Mouse (Mus musculus) hindbrain, embryonic 12.5 days (tissue): ENCODE results near the gene Naa15. TPM values are rescaled to one million over a fixed set of nuclear protein-coding genes. Genes with fewer than 3 reads are reported as not detected.

ENCODE experiments used
- ATAC-seq: fragments of 200-750 bp; cut with Nextera tagmentation; 2 replicates; pipeline ENCODE4 v1.8.0; 2017; ENCODE audit warnings: moderate TSS enrichment; ENCODE audit not compliant: low FRiP score
- H3K27ac ChIP-seq: fragments of 300-500 bp; sonication (generic); 2 replicates; pipeline ENCODE4 v1.5.1; 2016; ENCODE audit warnings: mild to moderate bottlenecking
- H3K27me3 ChIP-seq: fragments of 300-500 bp; sonication (generic); 2 replicates; pipeline ENCODE4 v1.6.1; 2016; ENCODE audit warnings: mild to moderate bottlenecking
- H3K36me3 ChIP-seq: fragments of 300-500 bp; sonication (generic); 2 replicates; pipeline ENCODE4 v1.6.1; 2016; ENCODE audit warnings: mild to moderate bottlenecking
- H3K4me1 ChIP-seq: fragments of 300-500 bp; sonication (generic); 2 replicates; pipeline ENCODE4 v1.6.1; 2016
- H3K4me2 ChIP-seq: fragments of 300-500 bp; sonication (generic); replicated peaks from 2 replicates; pipeline ENCODE4 v1.6.1; 2016; ENCODE audit warnings: mild to moderate bottlenecking
- H3K4me3 ChIP-seq: fragments of 300-500 bp; sonication (generic); 2 replicates; pipeline ENCODE4 v1.5.1; 2016; ENCODE audit warnings: mild to moderate bottlenecking
- H3K9ac ChIP-seq: fragments of 300-500 bp; sonication (generic); 2 replicates; pipeline ENCODE4 v1.6.1; 2016; ENCODE audit warnings: mild to moderate bottlenecking, moderate library complexity
- H3K9me3 ChIP-seq: fragments of 300-500 bp; sonication (generic); replicated peaks from 2 replicates; pipeline ENCODE4 v1.6.1; 2016; ENCODE audit warnings: mild to moderate bottlenecking
- WGBS: fragments of 180-500 bp; shearing (Covaris S2); methylation state at CpG from one replicate; pipeline ENCODE4 v1.1.7; 2016; 5-methylcytosine and 5-hydroxymethylcytosine counted together
- polyA plus RNA-seq: library from polyadenylated mRNA; unstranded; fragments of >200 nt; fragmentation: Nextera tagmentation; extraction: Ambion mirVana; gene quantifications from 2 replicates; pipeline ENCODE4 v1.2.1, GENCODE M21; 2016

Gene Naa15
- polyA plus RNA-seq, 1 experiment from 2014 or later = 68.1 TPM

DNA sequence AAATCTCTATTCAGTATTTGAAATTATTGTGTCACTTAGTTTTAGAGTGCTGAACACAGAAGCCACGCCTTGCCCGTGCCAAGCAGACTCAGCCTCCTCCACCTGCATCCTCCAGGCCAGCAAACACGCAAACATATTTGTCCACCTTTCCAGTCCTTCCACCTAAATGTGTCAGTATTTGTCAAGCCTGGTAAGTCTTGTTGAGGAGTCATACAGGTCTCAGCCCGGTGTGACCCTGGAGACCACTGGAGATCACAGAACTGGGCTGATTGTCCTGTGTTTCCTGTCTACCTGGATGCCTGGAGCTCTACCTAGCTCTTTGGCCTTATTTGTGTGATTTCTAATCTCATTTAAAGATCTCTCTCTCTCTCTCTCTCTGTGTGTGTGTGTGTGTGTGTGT, 84.9 kb downstream of the Naa15 start:
- no peak overlapping the region for H3K4me2 ChIP-seq
- no peak overlapping the region for H3K27ac ChIP-seq
- no peak overlapping the region for H3K9ac ChIP-seq
- no peak for ATAC-seq
- 93% methylated on average over 4 of the region's 4 CpGs for WGBS
- H3K9me3 ChIP-seq = no peaks in the 10 kb centered on the region
- no peak overlapping the region for H3K4me3 ChIP-seq
- H3K36me3 ChIP-seq = 0 out of 2 replicates have a peak, but pooled peaks cover 3% of the 10 kb centered on the region
- no peaks in the 10 kb centered on the region for H3K4me1 ChIP-seq
- no peaks in the 10 kb centered on the region for H3K27me3 ChIP-seq

DNA sequence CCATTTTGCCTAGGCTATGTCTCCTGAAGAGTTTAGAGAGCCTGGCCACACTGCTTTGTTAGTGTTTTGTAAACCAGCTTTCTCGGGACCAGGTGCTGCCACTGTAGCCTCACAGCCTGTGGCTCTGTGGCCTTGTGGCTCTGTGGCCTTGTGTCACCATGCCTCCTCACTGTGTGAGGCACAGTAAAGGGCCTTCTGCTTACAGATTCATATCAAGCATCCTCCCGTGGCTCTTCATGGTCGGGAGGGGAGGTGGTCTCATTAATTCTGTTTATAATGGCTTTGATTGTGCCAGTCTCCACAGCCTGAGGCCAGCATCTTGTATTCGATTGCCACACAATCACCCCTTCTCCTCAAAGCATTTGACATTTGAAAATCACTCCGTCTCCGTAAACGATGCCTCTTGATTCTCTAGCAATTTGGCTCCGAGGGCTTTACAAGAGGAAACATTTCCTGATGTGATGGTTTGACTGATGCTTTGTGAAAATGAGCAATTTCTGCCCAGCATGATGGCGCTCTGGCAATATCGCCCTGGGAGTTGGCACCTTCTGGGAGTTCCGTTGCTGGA, 89.5 kb downstream of the Naa15 start:
- peak overlapping the region; percentile 72; the same call in 1 of the 2 replicates for H3K27ac ChIP-seq
- no peak overlapping the region for H3K9ac ChIP-seq
- H3K4me3 ChIP-seq = no peak overlapping the region
- no peaks in the 10 kb centered on the region for H3K36me3 ChIP-seq
- no peaks in the 10 kb centered on the region for H3K9me3 ChIP-seq
- peaks cover 4% of the 10 kb centered on the region; the same call in 1 of the 2 replicates for H3K4me1 ChIP-seq
- no peaks in the 10 kb centered on the region for H3K27me3 ChIP-seq
- WGBS = 54% methylated on average over 11 of the region's 11 CpGs
- no peak overlapping the region for H3K4me2 ChIP-seq
- peak; percentile 54; the same call in 1 of the 2 replicates for ATAC-seq

DNA sequence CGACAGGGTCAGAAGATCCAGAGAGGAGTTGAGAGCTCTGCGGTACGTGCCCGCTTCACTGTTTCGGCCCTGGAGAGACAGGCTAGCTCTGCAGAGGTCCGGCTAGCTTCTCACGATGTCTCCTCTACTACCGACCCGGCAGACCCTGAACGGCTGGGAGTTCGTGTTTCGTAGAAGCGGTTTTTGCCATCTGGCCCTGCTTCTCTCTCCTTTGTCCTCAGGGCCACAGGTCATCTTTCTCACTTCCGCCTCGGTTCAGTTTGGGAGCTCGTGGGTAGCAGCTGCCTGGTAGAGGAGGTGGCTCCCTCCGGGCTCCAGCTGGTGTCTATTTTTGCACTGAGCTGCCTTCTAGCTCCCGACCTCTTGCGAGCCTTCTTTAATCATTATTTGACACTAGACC, 90.5 kb downstream of the Naa15 start:
- WGBS = 43% methylated on average over 19 of the region's 19 CpGs
- no peaks in the 10 kb centered on the region for H3K9me3 ChIP-seq
- ATAC-seq = no peak
- no peak overlapping the region for H3K4me2 ChIP-seq
- peak overlapping the region; percentile 72 for H3K27ac ChIP-seq
- no peak overlapping the region for H3K4me3 ChIP-seq
- no peaks in the 10 kb centered on the region for H3K27me3 ChIP-seq
- H3K4me1 ChIP-seq = peaks cover 4% of the 10 kb centered on the region; the same call in 1 of the 2 replicates
- no peak overlapping the region for H3K9ac ChIP-seq
- H3K36me3 ChIP-seq = no peaks in the 10 kb centered on the region

DNA sequence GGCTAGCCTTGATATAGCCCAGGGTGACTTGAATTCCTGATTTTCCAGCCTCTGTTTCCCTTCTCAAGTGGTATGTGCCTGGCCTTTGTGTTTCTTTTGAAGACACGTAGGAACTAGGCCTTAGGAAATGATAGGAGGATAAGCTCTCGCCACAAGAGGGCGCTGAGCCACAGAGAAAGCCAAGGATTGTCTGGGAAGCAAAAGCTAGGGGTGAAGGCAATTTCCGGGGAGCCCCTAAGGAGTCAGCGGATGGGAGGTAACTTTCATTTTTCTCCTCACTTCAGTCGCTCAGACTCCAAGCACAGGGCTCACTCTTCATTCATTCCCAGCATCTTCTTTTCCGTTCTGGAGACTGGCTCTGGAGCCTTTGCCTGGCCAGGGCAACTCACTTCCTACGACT, 96.0 kb downstream of the Naa15 start:
- ATAC-seq = no peak
- H3K4me3 ChIP-seq = no peak overlapping the region
- H3K27ac ChIP-seq = no peak overlapping the region
- WGBS = 32% methylated on average over 8 of the region's 8 CpGs
- H3K9me3 ChIP-seq = no peaks in the 10 kb centered on the region
- no peak overlapping the region for H3K4me2 ChIP-seq
- H3K9ac ChIP-seq = no peak overlapping the region
- H3K4me1 ChIP-seq = no peaks in the 10 kb centered on the region
- no peaks in the 10 kb centered on the region for H3K36me3 ChIP-seq
- H3K27me3 ChIP-seq = no peaks in the 10 kb centered on the region

DNA sequence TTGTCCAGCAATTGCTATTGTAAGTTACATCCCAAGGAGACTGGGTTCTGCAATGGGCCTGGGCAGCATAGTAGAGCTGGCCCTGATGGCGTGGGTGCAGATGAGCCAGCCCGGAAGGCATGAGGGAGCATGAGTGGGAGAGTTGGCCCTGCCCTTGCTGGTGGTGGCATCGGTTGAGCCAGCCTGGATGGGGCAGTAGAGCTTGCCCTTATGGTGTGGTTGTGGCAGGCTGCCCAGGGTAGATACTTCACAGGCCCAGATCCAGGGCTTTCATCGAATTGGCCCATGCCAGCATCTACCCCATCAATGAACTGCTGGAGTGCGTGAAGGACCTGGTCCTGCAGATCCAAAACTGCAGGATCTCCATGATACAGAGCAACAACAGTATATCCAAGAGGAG, 97.0 kb downstream of the Naa15 start:
- Histone ChIP-seq H3K9ac (no peak overlapping the region), H3K27me3 (no peaks in the 10 kb centered on the region), H3K27ac (no peak overlapping the region), H3K9me3 (no peaks in the 10 kb centered on the region), H3K4me2 (no peak overlapping the region), H3K4me3 (no peak overlapping the region), H3K36me3 (no peaks in the 10 kb centered on the region), H3K4me1 (no peaks in the 10 kb centered on the region)
- ATAC-seq = no peak
- WGBS = 96% methylated on average over 5 of the region's 5 CpGs

DNA sequence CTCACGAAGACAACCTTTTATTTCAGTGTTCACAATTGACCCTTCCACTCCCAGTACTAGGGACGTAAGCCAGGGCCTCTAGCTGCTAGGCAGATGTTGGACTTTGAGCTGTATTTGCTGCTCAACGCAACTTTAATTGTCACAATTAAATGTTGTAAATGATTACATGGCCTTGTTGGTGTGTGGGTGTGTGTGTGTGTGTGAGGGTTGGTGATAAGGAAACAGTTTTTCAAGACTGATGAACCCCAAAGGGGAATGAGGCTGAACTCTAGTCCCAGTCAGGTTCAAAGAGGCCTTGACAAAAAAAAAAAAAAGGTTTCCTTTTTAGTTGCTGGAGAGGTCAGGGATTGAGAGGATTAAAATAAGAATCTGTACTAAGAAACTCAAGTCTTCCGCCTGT, 102.5 kb downstream of the Naa15 start:
- 88% methylated on average over 4 of the region's 4 CpGs for WGBS
- H3K27me3 ChIP-seq = no peaks in the 10 kb centered on the region
- H3K36me3 ChIP-seq = peaks cover 32% of the 10 kb centered on the region
- H3K27ac ChIP-seq = no peak overlapping the region
- no peak overlapping the region for H3K4me3 ChIP-seq
- H3K4me2 ChIP-seq = no peak overlapping the region
- H3K4me1 ChIP-seq = no peaks in the 10 kb centered on the region
- H3K9ac ChIP-seq = no peak overlapping the region
- H3K9me3 ChIP-seq = no peaks in the 10 kb centered on the region
- no peak for ATAC-seq

DNA sequence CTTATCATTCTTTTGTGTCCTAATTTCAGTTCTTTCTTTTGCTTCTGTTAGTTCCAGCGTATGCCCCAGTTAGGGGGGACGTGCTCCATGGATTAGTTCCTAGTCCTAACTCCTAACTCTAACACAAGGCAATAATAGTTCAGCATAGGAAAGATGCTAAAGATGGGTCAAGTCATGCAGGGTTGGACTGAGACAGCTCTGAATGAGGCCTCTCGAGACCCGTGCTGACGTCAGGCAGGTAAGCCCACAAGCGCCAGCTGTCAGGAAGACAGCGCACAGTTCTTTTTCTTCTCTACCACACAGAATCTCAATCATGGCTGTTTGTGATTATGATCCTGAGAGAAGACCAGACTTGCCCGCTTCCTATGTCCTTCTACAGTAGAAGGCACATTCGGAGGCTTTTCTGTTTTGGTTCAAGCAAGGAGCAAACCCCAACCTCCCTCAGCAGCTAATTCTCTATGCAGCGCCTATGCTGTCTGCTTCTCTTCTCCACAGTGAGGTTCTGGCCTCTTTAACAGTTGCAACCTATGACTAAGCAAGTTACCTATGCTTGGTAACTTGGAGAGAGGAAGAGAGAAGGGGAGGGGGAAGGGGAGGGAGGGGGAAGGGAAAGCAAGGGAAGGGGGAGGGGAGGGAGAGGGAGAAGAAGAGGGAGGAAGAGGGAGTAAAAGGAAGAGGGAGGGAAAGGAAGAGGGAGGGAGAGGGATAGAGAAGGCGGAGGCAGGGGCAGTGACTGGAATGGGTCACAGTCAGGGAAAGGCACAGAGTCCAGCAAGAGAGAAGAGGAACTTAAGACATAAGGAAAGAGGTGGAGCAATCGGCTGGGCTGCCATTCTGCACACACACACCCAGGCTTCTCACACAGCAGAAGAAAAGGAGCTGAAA, 103.2 kb downstream of the Naa15 start:
- Histone ChIP-seq H3K9ac (no peak overlapping the region), H3K27me3 (no peaks in the 10 kb centered on the region), H3K4me1 (no peaks in the 10 kb centered on the region), H3K27ac (no peak overlapping the region), H3K4me3 (no peak overlapping the region), H3K4me2 (no peak overlapping the region), H3K36me3 (peaks cover 39% of the 10 kb centered on the region), H3K9me3 (no peaks in the 10 kb centered on the region)
- ATAC-seq = no peak
- WGBS = 80% methylated on average over 12 of the region's 12 CpGs

DNA sequence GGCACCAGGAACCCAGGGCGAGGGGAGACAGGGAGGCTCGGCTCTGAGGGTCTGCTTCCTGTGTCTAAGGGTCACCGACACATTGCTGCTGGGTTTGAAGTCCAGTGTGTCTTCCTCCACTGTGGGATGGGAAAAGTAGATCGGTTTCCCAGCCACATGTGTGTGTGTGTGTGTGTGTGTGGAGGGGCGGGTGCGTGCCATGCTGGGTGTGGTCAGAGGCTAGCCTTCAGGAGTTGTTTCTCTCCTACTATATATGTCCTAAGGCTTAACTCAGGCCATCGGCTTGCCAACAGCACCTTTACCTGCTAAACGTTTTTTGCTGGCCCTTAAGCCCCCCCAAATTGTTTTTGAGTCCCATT, 103.8 kb downstream of the Naa15 start:
- Histone ChIP-seq H3K4me2 (no peak overlapping the region), H3K9me3 (no peaks in the 10 kb centered on the region), H3K9ac (no peak overlapping the region), H3K27ac (no peak overlapping the region), H3K4me1 (no peaks in the 10 kb centered on the region), H3K27me3 (no peaks in the 10 kb centered on the region), H3K36me3 (peaks cover 45% of the 10 kb centered on the region), H3K4me3 (no peak overlapping the region)
- 67% methylated on average over 8 of the region's 8 CpGs for WGBS
- no peak for ATAC-seq

DNA sequence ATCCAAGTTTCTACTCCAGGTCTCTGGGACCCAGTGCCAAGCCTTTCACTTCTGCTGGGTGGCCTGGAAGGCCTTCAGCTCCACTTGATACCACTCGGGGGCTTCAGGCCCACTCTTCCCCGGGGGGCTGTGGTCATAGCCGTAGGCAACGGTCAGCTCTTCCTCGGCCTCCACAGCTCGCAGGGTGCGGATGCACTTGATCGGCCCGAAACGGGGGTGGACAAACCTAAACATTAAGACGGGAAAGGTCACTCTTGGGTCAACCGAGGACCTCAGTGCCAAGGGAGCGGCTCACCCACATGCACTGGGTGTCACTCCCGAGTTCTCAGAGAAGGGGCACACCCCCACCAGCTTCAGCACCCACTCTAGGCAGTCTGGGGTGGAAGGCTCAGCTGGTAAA, 106.3 kb downstream of the Naa15 start:
- Histone ChIP-seq H3K4me3 (no peak overlapping the region), H3K9ac (no peak overlapping the region), H3K4me1 (no peaks in the 10 kb centered on the region), H3K9me3 (no peaks in the 10 kb centered on the region), H3K27me3 (no peaks in the 10 kb centered on the region), H3K4me2 (no peak overlapping the region), H3K36me3 (peaks cover 70% of the 10 kb centered on the region), H3K27ac (no peak overlapping the region)
- WGBS = 93% methylated on average over 14 of the region's 14 CpGs
- 0 out of 2 replicates have a peak, but pooled peaks have one; percentile 26 for ATAC-seq

DNA sequence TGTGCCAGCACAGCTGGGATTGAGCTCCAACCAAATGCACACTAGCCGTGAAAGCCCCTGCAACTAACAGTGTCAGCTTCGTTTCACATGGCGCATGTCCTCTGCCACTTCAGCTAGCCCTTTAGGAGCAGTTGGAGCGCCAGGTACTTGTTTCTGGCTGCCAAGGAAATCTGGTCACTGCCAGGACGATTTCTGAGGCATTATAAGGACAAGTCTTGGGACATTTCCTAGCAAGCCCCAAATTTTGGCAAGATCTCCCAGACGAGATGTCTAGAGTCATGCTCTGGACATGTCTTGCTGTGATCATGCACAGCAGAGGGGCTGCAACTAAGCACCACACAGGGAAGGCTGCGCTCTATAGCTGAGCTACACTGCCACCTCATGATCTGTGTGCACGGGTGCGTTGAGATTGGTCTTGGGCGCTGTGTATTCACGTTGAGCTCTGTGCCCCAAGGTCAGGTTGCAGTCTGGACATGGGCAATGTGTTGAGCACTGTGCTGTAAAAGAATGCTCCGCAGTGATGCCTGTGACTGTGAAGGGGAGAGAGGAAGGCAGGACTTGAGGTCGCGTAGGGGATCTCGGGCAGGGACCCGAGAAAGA, 110.3 kb downstream of the Naa15 start:
- Histone ChIP-seq H3K4me3 (no peak overlapping the region), H3K9ac (no peak overlapping the region), H3K4me2 (no peak overlapping the region), H3K27ac (no peak overlapping the region), H3K27me3 (no peaks in the 10 kb centered on the region), H3K9me3 (no peaks in the 10 kb centered on the region), H3K36me3 (peaks cover 85% of the 10 kb centered on the region), H3K4me1 (no peaks in the 10 kb centered on the region)
- ATAC-seq = no peak
- 85% methylated on average over 16 of the region's 16 CpGs for WGBS
